Mouse (Mus musculus): ENCODE results near the gene Olfr836.
"Not testable (repeated sequence)": the region's sequence is repeated elsewhere in the genome, so short reads cannot be mapped to it uniquely, and the experiment has no call there.

The Olfr836 gene

GRCm38 (mm10) chr9:19120082-19120481 is at the start of gene Olfr836:
Gene Olfr836 (plus strand): TSS chr9:19120382.
- no peak for ATAC-seq (ENCODE audit: insufficient number of reproducible peaks, low FRiP score, low TSS enrichment)

- ATAC-seq (ENCODE audit: insufficient number of reproducible peaks, low FRiP score, low TSS enrichment) = no peak
Observed at GRCm38 (mm10) chr9:19084986-19085385, 35.2 kb upstream of the Olfr836 start.

- not testable (repeated sequence) for ATAC-seq (ENCODE audit: insufficient number of reproducible peaks, low FRiP score, low TSS enrichment)
Observed at GRCm38 (mm10) chr9:19092889-19093753, 27.1 kb upstream of the Olfr836 start.

GRCm38 (mm10) chr9:19097286-19097685 is 22.9 kb upstream of the Olfr836 start:
- ATAC-seq (ENCODE audit: insufficient number of reproducible peaks, low FRiP score, low TSS enrichment) = no peak

- ATAC-seq (ENCODE audit: insufficient number of reproducible peaks, low FRiP score, low TSS enrichment) = no peak
Observed at GRCm38 (mm10) chr9:19136017-19136416, 15.8 kb downstream of the Olfr836 start, which contains the start of gene Olfr837. Gene Olfr837 (plus strand): TSS chr9:19136317.

Measured in cerebellum, adult (tissue).